Mouse (Mus musculus) myocyte (in vitro differentiated cells): Measurements from ENCODE around the gene Dlk2.

ENCODE experiments used
- CEBPB ChIP-seq: IDR thresholded peaks from 2 replicates; pipeline ENCODE4 v1.6.1; 2011; ENCODE audit warnings: mild to moderate bottlenecking, moderate library complexity; ENCODE audit not compliant: poor library complexity, insufficient read depth, severe bottlenecking
- E2F4 ChIP-seq: IDR thresholded peaks from one replicate; pipeline ENCODE4 v1.6.1; 2011; ENCODE audit warnings: mild to moderate bottlenecking, control low read depth, moderate library complexity; ENCODE audit not compliant: insufficient read depth
- MAX ChIP-seq: IDR thresholded peaks from one replicate; pipeline ENCODE4 v1.6.1; 2011; ENCODE audit warnings: low read depth, mild to moderate bottlenecking, control low read depth
- MYOD1 ChIP-seq, 3 experiments: IDR thresholded peaks; one replicate each; pipeline ENCODE4 v1.6.1; 2011; ENCODE audit warnings: control low read depth in 2 of 3, low read depth in 2 of 3, mild to moderate bottlenecking in 2 of 3, moderate library complexity in 1 of 3; ENCODE audit not compliant: insufficient read length in 2 of 3, control insufficient read depth in 1 of 3
- MYOG ChIP-seq, 3 experiments: IDR thresholded peaks; one replicate each; pipeline ENCODE4 v1.6.1; 2011; ENCODE audit warnings: control low read depth in 2 of 3, low read depth in 2 of 3, mild to moderate bottlenecking in 2 of 3; ENCODE audit not compliant: insufficient read length in 2 of 3, control insufficient read depth in 1 of 3, insufficient read depth in 1 of 3
- POLR2A ChIP-seq: IDR thresholded peaks from one replicate; pipeline ENCODE4 v1.6.1; 2011; ENCODE audit warnings: low read depth, mild to moderate bottlenecking, control low read depth, moderate library complexity; ENCODE audit not compliant: insufficient read length
- TCF12 ChIP-seq: IDR thresholded peaks from one replicate; pipeline ENCODE4 v1.6.1; 2011; ENCODE audit warnings: mild to moderate bottlenecking, control low read depth; ENCODE audit not compliant: poor library complexity, insufficient read depth, severe bottlenecking
- USF1 ChIP-seq: IDR thresholded peaks from one replicate; pipeline ENCODE4 v1.6.1; 2011; ENCODE audit warnings: low read depth, mild to moderate bottlenecking, control low read depth, moderate library complexity

GRCm38 (mm10) chr17:46297364-46298219 lies at the start of gene Dlk2:
- TF ChIP-seq POLR2A = no peak
- no peak for TF ChIP-seq MAX
- TF ChIP-seq MYOD1 (IDR thresholded peaks at IDR 0.05; ENCODE audit: control insufficient read depth in 1 of 3, insufficient read length in 2 of 3, low read depth in 2 of 3) = no peak
- no peak for TF ChIP-seq MYOG (IDR thresholded peaks at IDR 0.05; ENCODE audit: control insufficient read depth in 1 of 3, insufficient read depth in 1 of 3, insufficient read length in 2 of 3, low read depth in 2 of 3)
- no peak for TF ChIP-seq TCF12
- no peak for TF ChIP-seq CEBPB
- no peak for TF ChIP-seq E2F4
- no peak for TF ChIP-seq USF1
